Mouse (Mus musculus): ENCODE measurements around the gene Cblc. TPM values are rescaled to one million over a fixed set of nuclear protein-coding genes. Genes with fewer than 3 reads are reported as not detected.

Gene Cblc
- polyA plus RNA-seq (2015; fragmentation: Nextera tagmentation; extraction: Ambion mirVana), result 8.3 and 9.1 TPM in 2 replicates

- H3K4me3 ChIP-seq (replicated peaks), result peak within 1 kb of the TSS; percentile 47
- no peaks in the 10 kb centered on the region for H3K9me3 ChIP-seq (replicated peaks)
- ATAC-seq (replicated peaks; ENCODE audit: low FRiP score), result peak; percentile 80
- H3K9ac ChIP-seq, result peak within 1 kb of the TSS; percentile 48
- peak within 1 kb of the TSS; percentile 64 for H3K4me2 ChIP-seq
- H3K27me3 ChIP-seq, result peaks cover 22% of the 10 kb centered on the region
- H3K27ac ChIP-seq, result peak within 1 kb of the TSS; percentile 83
- 2% methylated on average over 32 of the region's 32 CpGs for WGBS
- peaks cover 11% of the 10 kb centered on the region for H3K4me1 ChIP-seq
- H3K36me3 ChIP-seq, result no peaks in the 10 kb centered on the region
These were observed at the start of gene Cblc for GRCm38 (mm10) chr7:19796697-19797588. Cblc (minus strand) TSS chr7:19796809.

DNA sequence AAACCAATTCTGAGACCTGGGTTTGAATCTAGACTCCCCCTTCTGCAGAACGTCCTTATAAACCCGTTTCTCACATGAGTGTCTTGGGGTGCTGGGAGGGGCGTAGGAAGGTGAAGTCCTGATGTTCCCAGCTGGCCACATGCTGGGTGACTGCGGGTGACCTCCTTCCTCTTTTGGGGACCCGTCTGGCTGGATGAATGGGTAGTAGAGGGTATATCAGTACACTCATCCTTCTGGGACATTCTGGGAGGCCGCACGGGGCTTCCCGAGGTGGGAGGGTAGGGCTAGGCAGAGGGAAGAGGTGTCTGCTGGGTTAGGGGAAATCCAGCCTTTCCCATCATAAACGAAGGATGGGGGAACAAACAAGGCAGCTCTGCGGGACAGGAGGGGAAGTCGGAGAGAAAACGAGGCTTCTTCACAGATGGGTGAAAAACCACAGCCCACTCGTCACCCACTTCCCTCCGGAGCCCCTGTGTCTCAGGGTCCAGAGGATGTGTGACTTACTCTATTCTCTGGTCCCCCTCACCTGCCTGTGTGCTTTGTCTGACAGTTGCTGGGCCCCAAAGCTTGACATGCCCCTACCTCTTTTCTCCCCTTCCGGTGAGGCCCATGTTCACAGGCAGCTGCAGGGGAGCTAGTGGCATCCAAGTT, 48.0 kb upstream of the Cblc start:
- 63% methylated on average over 15 of the region's 15 CpGs for WGBS
- no peaks in the 10 kb centered on the region for H3K36me3 ChIP-seq
- H3K4me2 ChIP-seq, result no peak overlapping the region
- peaks cover 51% of the 10 kb centered on the region for H3K27me3 ChIP-seq
- no peak overlapping the region for H3K4me3 ChIP-seq (replicated peaks)
- no peaks in the 10 kb centered on the region for H3K9me3 ChIP-seq (replicated peaks)
- no peak overlapping the region for H3K27ac ChIP-seq
- no peak overlapping the region for H3K9ac ChIP-seq
- H3K4me1 ChIP-seq, result peaks cover 12% of the 10 kb centered on the region
- ATAC-seq (replicated peaks; ENCODE audit: low FRiP score), result no peak

DNA sequence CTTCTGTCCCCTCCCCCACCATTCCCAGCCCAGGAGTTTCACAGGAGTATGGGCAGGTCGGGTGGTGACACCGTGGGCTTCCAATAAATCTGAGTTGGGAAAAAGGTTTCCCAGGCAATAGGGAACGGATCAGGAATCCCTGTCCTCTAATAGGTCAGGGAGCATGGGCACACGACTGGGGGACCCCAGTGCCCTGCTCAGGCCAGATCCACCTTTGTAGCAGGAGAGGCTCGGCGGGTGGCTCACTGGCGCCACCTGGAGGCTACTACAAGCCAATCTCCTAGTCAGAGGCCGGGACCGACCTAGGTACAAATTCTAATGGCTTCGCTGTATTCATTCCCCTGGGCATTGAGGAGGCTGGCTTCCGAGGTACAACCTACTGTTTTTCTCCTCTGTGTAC, 47.0 kb upstream of the Cblc start:
- ATAC-seq (replicated peaks; ENCODE audit: low FRiP score), result peak; percentile 78
- Histone ChIP-seq H3K36me3 (no peaks in the 10 kb centered on the region), H3K4me3 (replicated peaks) (no peak overlapping the region), H3K9ac (no peak overlapping the region), H3K27ac (no peak overlapping the region), H3K4me2 (0 out of 2 replicates have a peak overlapping the region, but pooled peaks have one; percentile 33), H3K27me3 (peaks cover 46% of the 10 kb centered on the region), H3K4me1 (peaks cover 12% of the 10 kb centered on the region), H3K9me3 (replicated peaks) (no peaks in the 10 kb centered on the region)
- WGBS, result 3% methylated on average over 11 of the region's 11 CpGs

DNA sequence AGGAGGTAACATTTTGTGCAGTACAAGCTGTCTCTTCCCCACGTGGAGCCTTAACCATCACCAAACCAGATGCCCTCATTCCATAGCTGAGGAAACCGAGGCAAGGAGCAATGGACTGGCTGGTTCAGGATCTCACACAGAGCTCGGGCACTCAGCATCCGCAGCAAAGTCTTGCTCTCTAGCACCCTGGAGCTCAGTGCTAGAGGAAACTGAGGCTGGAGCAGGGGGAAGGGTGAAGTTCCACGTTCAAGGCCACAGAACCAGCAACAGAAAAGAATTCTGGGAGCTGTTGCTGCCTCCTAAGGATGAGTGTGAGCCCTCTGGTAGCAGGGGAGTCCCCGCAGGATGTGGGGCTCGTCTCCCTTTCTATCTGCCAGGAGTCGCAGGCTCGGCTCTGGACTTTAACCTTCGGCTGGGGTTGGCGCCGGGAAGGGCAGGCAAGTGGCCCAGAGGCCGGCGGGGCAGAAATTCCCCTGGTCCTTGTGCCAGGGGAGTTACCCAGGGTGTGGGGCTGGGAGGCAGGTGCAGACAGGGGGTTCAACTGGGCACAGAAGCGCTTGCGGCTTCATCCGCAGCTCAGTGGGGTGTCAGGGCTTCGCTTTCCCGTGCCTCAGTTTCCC, 46.4 kb upstream of the Cblc start:
- H3K9me3 ChIP-seq (replicated peaks), result no peaks in the 10 kb centered on the region
- H3K4me3 ChIP-seq (replicated peaks), result no peak overlapping the region
- peak; percentile 24; the same call in 1 of the 2 replicates for ATAC-seq (replicated peaks; ENCODE audit: low FRiP score)
- no peaks in the 10 kb centered on the region for H3K36me3 ChIP-seq
- H3K4me1 ChIP-seq, result peaks cover 12% of the 10 kb centered on the region
- H3K9ac ChIP-seq, result no peak overlapping the region
- H3K4me2 ChIP-seq, result no peak overlapping the region
- 32% methylated on average over 19 of the region's 19 CpGs for WGBS
- peaks cover 43% of the 10 kb centered on the region for H3K27me3 ChIP-seq
- no peak overlapping the region for H3K27ac ChIP-seq

- Histone ChIP-seq H3K4me2 (no peak overlapping the region), H3K9me3 (replicated peaks) (no peaks in the 10 kb centered on the region), H3K27me3 (peaks cover 38% of the 10 kb centered on the region), H3K9ac (no peak overlapping the region), H3K36me3 (no peaks in the 10 kb centered on the region), H3K27ac (no peak overlapping the region), H3K4me1 (peaks cover 6% of the 10 kb centered on the region), H3K4me3 (replicated peaks) (no peak overlapping the region)
- 73% methylated on average over 21 of the region's 21 CpGs for WGBS
- no peak for ATAC-seq (replicated peaks; ENCODE audit: low FRiP score)
These were observed 45.2 kb upstream of the Cblc start for GRCm38 (mm10) chr7:19841686-19842413.

DNA sequence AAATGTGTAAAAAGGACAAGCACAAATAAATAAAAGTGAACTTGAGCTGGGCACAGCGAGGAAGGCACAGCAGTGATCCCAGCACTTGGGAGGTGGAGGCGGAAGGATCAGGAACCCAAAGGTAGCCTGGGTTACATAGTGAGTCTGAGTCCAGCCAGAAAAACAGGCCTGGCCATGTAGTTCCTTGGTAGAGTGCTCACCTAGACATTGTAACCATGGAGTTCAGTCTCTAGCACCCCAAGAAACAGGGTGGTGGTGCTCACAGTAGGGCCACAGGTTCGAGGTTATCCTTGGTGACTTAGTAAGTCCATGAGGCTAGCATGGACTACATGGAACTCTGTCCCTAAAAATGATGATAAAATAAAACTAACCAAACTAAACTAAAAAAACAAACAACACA, 44.3 kb upstream of the Cblc start:
- Histone ChIP-seq H3K9me3 (replicated peaks) (no peaks in the 10 kb centered on the region), H3K9ac (no peak overlapping the region), H3K4me3 (replicated peaks) (no peak overlapping the region), H3K4me2 (no peak overlapping the region), H3K27ac (no peak overlapping the region), H3K36me3 (no peaks in the 10 kb centered on the region), H3K27me3 (peaks cover 31% of the 10 kb centered on the region), H3K4me1 (peaks cover 6% of the 10 kb centered on the region; the same call in 1 of the 2 replicates)
- ATAC-seq (replicated peaks; ENCODE audit: low FRiP score), result no peak
- 74% methylated on average over 3 of the region's 3 CpGs for WGBS

GRCm38 (mm10) chr7:19840371-19840770, 43.8 kb upstream of the Cblc start:
- H3K27me3 ChIP-seq, result peaks cover 26% of the 10 kb centered on the region
- H3K36me3 ChIP-seq, result no peaks in the 10 kb centered on the region
- H3K4me3 ChIP-seq (replicated peaks), result no peak overlapping the region
- no peaks in the 10 kb centered on the region for H3K9me3 ChIP-seq (replicated peaks)
- H3K4me2 ChIP-seq, result no peak overlapping the region
- WGBS, result 83% methylated on average over 4 of the region's 4 CpGs
- ATAC-seq (replicated peaks; ENCODE audit: low FRiP score), result no peak
- H3K4me1 ChIP-seq, result peaks cover 6% of the 10 kb centered on the region; the same call in 1 of the 2 replicates
- H3K27ac ChIP-seq, result no peak overlapping the region
- H3K9ac ChIP-seq, result no peak overlapping the region

DNA sequence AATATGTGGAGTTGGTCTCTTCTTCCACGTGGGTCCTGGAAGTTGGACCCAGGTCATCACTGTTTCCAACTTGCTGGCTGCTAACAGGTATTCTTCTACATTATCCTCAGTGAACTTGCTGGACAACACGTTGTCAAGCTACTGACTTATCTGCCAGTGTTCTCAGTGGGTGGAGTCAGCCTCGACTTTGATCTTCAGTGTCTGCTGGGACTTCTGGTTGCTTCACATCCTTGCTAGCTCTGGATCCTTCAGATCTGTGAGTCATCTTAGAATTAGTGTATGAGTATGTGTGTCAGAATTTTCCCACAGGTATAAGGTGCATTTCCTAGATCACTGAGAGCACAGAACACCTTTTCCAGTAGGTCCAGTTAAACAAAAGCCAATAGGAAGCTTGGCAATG, 40.2 kb upstream of the Cblc start:
- no peak overlapping the region for H3K4me2 ChIP-seq
- WGBS, result 60% methylated on average over 3 of the region's 3 CpGs
- no peaks in the 10 kb centered on the region for H3K27me3 ChIP-seq
- no peaks in the 10 kb centered on the region for H3K4me1 ChIP-seq
- no peak for ATAC-seq (replicated peaks; ENCODE audit: low FRiP score)
- H3K9me3 ChIP-seq (replicated peaks), result no peaks in the 10 kb centered on the region
- H3K36me3 ChIP-seq, result no peaks in the 10 kb centered on the region
- no peak overlapping the region for H3K9ac ChIP-seq
- H3K27ac ChIP-seq, result no peak overlapping the region
- no peak overlapping the region for H3K4me3 ChIP-seq (replicated peaks)

- Histone ChIP-seq H3K27me3 (no peaks in the 10 kb centered on the region), H3K36me3 (no peaks in the 10 kb centered on the region), H3K27ac (no peak overlapping the region), H3K4me1 (peaks cover 10% of the 10 kb centered on the region), H3K9me3 (replicated peaks) (no peaks in the 10 kb centered on the region), H3K9ac (no peak overlapping the region), H3K4me3 (replicated peaks) (no peak overlapping the region), H3K4me2 (no peak overlapping the region)
- no peak for ATAC-seq (replicated peaks; ENCODE audit: low FRiP score)
- 65% methylated on average over 3 of the region's 3 CpGs for WGBS
These were observed 37.4 kb upstream of the Cblc start for GRCm38 (mm10) chr7:19834055-19834454.

GRCm38 (mm10) chr7:19831837-19832236, 35.2 kb upstream of the Cblc start:
- Histone ChIP-seq H3K4me1 (peaks cover 14% of the 10 kb centered on the region), H3K27me3 (no peaks in the 10 kb centered on the region), H3K27ac (no peak overlapping the region), H3K36me3 (no peaks in the 10 kb centered on the region), H3K9ac (no peak overlapping the region), H3K9me3 (replicated peaks) (no peaks in the 10 kb centered on the region), H3K4me2 (no peak overlapping the region), H3K4me3 (replicated peaks) (no peak overlapping the region)
- ATAC-seq (replicated peaks; ENCODE audit: low FRiP score), result no peak
- 54% methylated on average over 9 of the region's 9 CpGs for WGBS

GRCm38 (mm10) chr7:19830682-19831156, 34.1 kb upstream of the Cblc start:
- 0 out of 2 replicates have a peak overlapping the region, but pooled peaks have one; percentile 13 for H3K27ac ChIP-seq
- H3K4me1 ChIP-seq, result peaks cover 16% of the 10 kb centered on the region
- ATAC-seq (replicated peaks; ENCODE audit: low FRiP score), result peak; percentile 76
- 0 out of 2 replicates have a peak overlapping the region, but pooled peaks have one; percentile 7 for H3K9ac ChIP-seq
- no peaks in the 10 kb centered on the region for H3K9me3 ChIP-seq (replicated peaks)
- H3K4me2 ChIP-seq, result peak overlapping the region; percentile 27
- no peaks in the 10 kb centered on the region for H3K27me3 ChIP-seq
- 31% methylated on average over 13 of the region's 13 CpGs for WGBS
- H3K4me3 ChIP-seq (replicated peaks), result no peak overlapping the region
- H3K36me3 ChIP-seq, result no peaks in the 10 kb centered on the region
